Mouse (Mus musculus): ENCODE data around the gene Pepd.

The Pepd gene

DNA sequence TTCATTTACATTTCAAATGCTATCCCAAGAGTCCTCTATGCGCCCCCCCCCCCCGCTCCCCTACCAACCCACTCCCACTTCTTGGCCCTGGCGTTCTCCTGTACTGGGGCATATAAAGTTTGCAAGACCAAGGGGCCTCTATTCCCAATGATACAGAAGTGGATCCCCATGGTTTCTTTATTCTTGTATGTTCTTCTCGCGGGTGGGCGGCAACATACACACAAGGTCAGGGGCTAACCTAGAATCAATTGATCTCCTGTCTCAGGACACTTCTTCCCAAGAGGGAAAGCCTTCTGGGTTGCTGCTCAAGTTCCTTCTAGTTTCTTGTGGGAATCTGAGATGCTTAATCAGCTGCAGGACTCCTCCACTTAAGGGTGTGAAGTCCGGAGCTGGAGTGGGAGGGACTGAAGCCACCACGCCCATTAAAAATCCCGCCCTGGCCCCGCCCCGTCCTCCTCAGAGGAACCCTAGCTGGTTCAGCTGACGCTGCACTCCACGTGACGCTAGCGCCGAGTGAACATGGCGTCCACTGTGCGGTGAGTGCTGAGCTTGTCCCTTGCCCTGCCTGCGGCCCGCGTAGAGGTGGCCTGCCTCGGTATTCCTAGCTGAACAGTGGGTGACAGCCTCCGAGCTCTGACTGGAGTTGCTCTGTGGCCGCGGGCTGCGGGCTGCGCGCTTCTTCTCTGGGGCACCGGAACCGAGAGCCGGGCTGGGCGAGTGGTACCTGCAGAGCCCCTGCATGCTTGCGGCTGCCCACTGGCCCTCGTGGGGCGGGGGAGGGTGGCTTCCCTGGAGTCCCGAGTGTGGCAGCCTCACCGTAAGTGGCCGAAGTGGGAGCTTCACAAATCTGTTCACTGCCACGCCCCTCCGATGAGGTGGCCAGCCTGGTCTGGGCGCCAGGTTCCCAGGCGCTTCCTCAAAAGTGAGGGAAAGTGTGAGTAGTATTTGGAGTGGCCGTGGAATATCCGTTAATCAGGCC, at the start of gene Pepd:
Pepd (plus strand) TSS at position 461 of the 979 bp plus-strand sequence.
- peak; percentile 96 for DNase-seq (ENCODE audit: low spot score)

DNA sequence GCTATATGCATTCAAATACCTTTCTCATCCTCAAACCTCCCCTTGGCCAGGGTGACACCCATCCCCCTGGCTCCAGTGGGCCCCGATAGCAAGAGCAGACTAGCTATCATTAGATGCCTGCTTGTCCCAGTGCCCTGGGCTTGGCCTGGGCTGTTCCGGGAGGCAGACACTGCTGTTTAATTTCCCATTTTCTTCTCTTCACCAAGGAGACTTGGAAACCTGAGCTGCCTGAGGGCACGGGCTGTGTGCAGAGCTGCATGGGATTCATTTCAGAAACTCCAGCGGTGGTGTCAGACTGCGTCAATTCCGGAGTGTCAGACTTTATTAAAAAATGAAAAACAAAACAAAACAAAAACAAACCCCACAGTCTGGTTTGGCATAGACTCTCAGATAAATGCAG, 44.9 kb upstream of the Pepd start:
- no peak for DNase-seq (ENCODE audit: low spot score)

- no peak for DNase-seq (ENCODE audit: low spot score)
Measured at GRCm38 (mm10) chr7:34869693-34870092, 42.5 kb upstream of the Pepd start.

DNA sequence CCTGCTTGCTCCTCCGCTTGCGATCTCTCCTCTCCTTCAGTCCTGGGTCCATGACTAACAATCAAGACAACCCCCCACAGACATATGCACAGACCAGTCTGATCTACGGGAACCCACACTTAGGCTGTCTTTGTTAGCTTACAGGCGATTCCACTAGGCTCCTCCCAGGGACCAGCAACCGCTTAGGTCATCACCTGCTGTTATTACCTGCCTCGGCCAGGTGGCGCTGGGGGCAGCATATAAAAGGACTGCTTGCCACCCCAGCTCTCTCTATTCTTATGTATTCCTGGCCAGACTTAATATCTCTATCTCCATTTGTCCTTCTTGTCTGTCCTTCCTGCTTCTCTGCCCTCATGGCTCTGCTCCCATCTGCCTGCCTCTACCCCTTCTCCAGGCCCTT, 35.4 kb upstream of the Pepd start:
- no peak for DNase-seq (ENCODE audit: low spot score)

DNA sequence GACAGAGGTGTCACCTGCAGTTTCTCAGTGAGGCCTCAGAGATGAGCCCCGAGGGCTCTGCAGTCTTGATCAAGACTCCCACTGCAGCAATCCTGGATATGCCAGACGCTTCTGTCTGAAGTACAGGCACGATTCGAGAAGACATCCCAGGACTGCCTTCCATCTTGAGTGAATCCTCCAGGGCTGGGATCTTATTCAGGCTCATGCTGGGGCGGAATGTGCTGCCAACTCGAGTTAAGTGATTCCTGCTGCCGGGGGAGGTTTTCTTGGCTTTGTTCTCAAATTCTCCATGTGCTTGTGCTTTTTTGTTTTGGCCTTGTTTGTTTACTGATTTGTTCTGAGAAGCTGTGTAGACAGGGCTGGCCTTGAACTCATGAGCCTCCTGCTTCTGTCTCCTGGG, 34.4 kb upstream of the Pepd start:
- DNase-seq (ENCODE audit: low spot score), result no peak

DNA sequence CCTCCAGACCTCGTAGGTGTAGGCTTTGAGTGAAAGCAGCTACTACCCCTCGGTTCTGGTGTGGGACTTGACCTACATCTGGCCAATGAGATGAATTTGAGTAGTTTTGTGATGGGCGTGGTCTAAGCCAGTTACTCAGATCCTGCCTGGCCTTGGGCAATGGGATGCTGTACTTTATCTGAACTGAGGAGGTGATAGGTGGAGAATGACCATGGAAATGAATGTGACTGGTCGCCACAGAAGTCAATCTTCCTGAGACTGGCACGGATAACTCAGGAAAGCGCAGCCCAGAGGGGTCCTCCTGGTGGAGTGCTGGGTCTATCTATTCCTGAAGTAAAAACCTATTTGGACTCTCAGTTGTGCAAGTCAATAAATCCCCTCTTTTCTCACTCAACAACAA, 23.7 kb upstream of the Pepd start:
- DNase-seq (ENCODE audit: low spot score), result no peak

DNA sequence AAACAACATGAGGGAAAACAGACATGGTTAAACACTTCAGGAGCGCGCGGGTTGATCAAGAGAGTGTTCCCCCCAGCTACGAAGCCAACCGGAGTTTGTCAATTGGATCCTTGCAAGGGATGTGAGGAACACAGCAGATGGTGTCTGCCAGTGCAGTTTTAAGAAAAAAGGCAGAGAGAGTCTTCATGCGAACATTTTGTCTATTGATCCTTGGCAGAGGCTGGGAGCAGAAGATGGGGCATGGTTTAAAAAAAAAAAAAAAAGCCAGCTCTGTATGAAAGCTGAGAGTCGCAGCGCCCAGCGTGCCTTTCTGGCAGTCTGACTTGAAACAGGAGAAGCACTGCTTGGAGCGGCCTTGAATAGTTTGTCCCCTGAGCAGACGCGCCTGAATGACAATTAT, 23.3 kb upstream of the Pepd start:
- DNase-seq (ENCODE audit: low spot score), result no peak

DNA sequence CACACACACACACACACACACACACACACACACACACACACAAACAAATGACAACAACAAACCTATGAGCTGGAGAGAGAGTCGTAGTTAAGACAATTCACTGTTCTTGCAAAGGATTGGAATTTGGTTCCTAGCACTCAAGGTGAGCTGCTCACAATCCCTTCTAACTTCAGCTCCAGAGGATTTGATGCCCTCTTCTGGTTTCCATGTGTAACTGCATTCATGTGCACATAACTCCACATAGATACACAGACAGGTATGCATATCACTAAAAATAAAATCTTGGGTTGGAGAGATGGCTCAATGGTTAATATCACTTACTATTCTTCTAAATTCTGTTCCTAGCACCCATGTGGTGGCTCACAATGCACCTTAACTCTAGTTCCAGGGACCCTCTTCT, 19.3 kb upstream of the Pepd start:
- no peak for DNase-seq (ENCODE audit: low spot score)

DNA sequence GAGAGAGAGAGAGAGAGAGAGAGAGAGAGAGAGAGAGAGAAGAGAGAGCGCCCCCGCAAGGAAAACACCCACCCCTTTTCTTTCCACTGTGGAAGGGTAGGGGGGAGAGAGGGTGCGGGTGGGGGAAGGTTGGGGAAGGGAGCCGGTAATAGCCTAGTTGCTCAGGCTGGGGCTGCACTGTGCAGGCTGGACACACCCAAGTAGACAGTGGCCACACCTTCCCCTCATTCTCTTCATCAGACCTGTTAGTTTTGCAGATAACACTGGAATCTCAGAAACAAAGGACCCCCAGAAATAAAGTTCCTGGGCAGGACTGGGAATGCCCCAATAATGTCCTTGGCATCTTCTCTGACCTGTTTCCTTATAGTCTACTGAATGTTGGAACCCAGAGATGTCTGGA, 15.7 kb upstream of the Pepd start:
- DNase-seq (ENCODE audit: low spot score), result no peak

GRCm38 (mm10) chr7:34897058-34897457, 15.1 kb upstream of the Pepd start:
- DNase-seq (ENCODE audit: low spot score), result peak; percentile 62

- peak; percentile 62 for DNase-seq (ENCODE audit: low spot score)
Measured at GRCm38 (mm10) chr7:34910096-34911066, 1.8 kb upstream of the Pepd start.

DNA sequence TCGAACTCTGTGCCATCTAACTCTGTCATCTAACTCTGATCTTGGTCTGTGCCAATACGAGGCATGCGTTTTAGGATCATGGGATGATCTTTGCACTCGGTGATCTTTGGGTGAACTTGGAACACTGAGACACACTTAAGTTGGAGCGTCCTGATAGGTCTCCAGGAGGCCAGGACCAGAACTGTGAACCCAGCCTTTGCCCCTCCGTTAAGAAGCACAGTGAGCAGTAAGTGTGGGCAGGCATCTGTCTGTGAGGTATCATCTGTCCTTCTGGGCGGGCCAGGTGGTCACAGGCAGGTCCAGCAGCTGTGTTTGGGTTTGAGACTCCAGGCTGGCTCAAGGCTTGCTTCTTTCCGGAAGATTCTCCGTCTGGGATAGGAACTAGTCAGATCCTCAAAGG, 1.8 kb downstream of the Pepd start:
- DNase-seq (ENCODE audit: low spot score), result no peak

DNA sequence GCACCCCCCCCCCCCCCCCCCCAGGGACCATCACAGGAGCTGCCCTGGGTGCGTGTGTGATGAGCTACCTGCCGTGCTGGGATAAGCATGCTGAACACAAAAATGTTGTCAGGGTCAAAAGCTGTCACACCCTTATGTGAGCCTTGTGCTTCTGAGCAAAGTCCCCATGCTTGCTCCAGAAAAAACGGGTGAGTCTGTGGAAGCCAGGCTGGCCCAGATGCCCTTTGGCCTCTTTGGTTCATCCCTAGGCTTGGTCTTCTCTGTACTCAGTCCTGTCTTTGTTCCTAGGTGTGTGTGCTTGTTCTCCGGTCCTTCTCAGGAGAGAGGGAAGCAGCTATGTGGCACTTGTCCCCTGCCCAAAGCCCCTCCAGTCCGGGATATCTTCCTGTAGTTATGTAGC, 3.4 kb downstream of the Pepd start:
- DNase-seq (ENCODE audit: low spot score), result no peak

DNA sequence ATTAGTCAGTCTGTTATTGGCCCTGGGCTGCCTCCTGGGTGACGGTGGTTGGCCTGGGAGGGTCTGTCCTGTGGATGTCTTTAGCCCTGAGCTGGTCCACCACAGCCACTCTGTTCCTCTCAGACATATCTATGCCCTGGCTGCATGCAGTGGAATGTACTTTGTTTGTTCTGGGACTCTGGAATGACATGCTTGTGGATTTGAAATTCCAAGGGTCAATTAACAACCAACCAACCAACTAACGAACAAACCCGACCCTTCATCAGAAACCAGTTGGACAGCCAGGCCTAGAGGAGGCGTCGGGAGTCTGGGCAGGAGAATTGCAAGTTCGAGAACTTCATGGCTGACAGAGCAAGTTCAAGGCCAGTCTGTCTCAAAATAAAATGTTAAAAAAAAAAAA, 5.4 kb downstream of the Pepd start:
- DNase-seq (ENCODE audit: low spot score), result no peak

DNA sequence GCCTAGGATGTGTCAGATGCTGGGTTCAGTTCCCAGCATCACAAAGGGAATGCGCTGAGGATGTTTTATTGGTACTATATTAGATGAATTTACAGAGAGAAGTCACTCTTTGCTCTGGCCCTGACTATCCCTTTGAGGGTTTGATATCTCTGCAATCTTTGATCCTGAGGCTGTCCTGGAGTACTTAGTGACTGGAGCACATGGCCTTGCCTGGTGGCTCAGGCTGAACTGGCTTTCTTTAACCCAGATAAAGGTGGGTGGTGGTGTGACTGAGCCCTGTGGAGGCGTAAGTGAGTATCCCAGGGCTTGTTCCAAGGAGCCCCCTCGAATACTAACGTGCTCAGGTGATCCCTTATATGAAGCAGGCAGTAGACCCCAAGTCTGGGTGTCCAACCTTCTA, 5.8 kb downstream of the Pepd start:
- DNase-seq (ENCODE audit: low spot score), result no peak

GRCm38 (mm10) chr7:34918416-34918815, 6.2 kb downstream of the Pepd start:
- no peak for DNase-seq (ENCODE audit: low spot score)

- no peak for DNase-seq (ENCODE audit: low spot score)
Measured at GRCm38 (mm10) chr7:34919054-34919453, 6.9 kb downstream of the Pepd start.

DNA sequence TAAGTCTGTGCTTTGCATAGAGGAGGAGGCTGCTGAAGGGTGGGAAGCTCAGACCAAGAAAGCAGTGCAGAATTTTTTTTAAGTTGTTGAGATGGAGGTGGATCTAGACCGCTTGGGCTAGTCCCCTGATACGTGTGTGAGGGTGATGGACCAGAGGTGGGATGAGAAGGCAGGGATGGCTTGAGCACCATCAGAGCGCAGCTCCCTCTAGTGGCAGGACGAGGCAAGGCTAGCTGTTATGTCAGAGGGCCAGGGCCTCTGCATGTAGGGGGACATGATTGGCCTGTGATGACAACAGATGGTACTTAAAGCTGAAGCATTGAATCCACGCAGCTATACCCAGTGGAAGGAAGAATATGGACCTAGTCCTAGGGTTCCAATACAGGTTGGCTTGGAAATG, 7.6 kb downstream of the Pepd start:
- peak; percentile 60 for DNase-seq (ENCODE audit: low spot score)

GRCm38 (mm10) chr7:34925208-34925607, 13.0 kb downstream of the Pepd start:
- no peak for DNase-seq (ENCODE audit: low spot score)

DNA sequence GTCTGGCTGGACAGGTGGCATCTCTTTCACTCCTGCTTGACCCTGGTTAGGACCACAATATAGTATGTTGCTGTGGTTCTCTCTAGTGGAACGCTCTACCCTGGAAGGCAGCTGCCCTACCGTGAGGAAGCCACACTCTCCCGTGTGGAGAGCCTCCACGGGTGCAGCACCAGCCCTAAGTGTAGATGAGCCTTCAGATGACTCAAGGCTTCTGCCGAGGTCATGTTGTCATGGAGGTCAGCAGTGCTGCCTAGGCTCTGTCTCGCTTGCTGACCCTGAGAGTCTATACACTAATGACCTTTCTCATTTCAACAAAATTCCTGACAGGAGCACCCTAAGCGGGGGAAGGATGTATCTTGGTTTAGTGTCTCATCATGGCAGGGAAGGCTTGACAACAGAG, 13.8 kb downstream of the Pepd start:
- no peak for DNase-seq (ENCODE audit: low spot score)

DNA sequence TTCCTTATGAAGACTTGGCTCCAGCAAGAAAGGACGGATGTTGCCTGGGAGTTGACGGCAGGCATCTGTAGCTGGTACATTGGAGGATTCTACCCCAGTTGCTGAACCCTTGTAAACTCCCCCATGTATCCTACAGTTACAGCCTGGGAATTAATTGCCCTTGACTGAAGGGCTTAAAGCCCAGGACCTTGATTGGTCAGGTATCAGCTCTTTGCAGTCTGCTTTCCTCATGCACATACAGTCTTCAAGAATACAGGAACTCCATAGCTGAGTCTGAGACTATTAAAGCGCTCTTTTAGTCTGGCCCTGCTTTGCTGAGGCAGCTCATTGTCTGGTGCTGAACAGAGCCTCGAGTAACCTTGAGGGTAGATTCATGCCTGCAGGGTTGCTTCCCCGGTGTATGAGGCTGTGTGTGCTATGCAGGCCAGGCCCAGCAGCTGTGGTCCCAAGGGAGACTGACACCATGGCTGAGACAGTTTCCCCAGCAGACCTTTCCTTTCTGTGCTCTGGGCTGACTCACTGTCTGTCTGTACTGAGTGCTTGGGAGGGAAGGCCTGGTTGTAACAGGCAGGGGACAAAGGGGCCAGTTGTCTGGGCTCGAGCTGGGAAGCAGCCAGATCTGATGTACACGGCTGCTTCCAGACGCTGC, 17.6 kb downstream of the Pepd start:
- DNase-seq (ENCODE audit: low spot score), result peak; percentile 11

- DNase-seq (ENCODE audit: low spot score), result no peak
Measured at GRCm38 (mm10) chr7:34930263-34930757, 18.1 kb downstream of the Pepd start.
